Mouse (Mus musculus) ovary, postnatal 14 days (tissue): ENCODE measurements around the gene Aicda.
A peak's percentile ranks its signal among the peaks of the same experiment; 100 is the strongest.
"Not testable (repeated sequence)": the region's sequence is repeated elsewhere in the genome, so short reads cannot be mapped to it uniquely, and the experiment has no call there.

ENCODE experiments used
- DNase-seq: peaks from one replicate; pipeline ENCODE4 v3.0.0; 2022; ENCODE audit warnings: low spot score

Aicda gene

DNA sequence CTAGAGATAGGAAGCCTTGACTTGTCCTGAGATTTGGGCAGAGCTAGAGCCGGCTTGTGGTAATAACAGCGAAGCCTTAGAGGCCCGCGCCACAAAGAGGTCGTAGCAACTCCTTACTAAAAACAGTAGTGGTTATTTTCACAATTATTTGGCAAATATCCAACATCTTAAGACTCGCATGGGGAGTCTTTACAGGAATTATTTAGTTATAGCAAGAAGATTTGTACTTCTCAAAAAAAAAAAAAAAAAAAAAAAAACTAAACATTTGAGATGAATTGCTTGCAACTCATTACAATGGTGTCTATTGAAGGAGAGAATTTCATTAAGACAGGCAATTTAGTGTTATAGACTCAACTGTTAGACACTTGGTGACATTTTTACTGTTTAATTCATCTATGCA, 501 bp downstream of the Aicda start:
- no peak for DNase-seq

GRCm38 (mm10) chr6:122555266-122555665, 1.7 kb downstream of the Aicda start:
- no peak for DNase-seq

GRCm38 (mm10) chr6:122556959-122557561, 3.5 kb downstream of the Aicda start:
- peak; percentile 58 for DNase-seq

- DNase-seq, result peak; percentile 75
Observed at GRCm38 (mm10) chr6:122560427-122560826, 6.8 kb downstream of the Aicda start.

- DNase-seq, result no peak
Observed at GRCm38 (mm10) chr6:122561005-122561404, 7.4 kb downstream of the Aicda start.

DNA sequence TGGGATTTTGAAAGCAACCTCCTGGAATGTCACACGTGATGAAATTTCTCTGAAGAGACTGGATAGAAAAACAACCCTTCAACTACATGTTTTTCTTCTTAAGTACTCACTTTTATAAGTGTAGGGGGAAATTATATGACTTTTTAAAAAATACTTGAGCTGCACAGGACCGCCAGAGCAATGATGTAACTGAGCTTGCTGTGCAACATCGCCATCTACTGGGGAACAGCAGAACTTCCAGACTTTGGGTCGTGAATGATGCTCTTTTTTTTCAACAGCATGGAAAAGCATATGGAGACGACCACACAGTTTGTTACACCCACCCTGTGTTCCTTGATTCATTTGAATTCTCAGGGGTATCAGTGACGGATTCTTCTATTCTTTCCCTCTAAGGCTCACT, 8.9 kb downstream of the Aicda start:
- DNase-seq, result peak; percentile 55

GRCm38 (mm10) chr6:122565070-122565784, 11.6 kb downstream of the Aicda start:
- no peak for DNase-seq

- no peak for DNase-seq
Observed at GRCm38 (mm10) chr6:122569113-122569512, 15.5 kb downstream of the Aicda start.

DNA sequence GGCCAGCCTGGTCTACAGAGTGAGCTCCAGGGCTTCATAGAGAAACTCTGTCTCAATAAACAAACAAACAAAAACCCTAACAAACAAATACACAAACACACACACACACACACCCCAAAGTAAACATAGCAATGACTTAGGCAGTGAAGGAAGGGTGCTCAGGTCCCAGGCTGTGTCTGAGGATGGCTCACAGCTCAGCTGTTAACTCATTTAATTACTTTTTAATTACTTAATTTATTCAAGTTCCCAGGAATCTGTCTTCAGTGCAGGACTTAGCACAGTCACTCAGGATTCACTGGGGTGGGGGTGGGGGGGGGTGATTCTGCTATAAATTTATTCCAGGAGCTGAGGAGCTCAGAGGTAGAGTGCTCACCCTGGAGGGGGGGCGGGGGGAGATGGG, 16.2 kb downstream of the Aicda start:
- DNase-seq, result no peak

DNA sequence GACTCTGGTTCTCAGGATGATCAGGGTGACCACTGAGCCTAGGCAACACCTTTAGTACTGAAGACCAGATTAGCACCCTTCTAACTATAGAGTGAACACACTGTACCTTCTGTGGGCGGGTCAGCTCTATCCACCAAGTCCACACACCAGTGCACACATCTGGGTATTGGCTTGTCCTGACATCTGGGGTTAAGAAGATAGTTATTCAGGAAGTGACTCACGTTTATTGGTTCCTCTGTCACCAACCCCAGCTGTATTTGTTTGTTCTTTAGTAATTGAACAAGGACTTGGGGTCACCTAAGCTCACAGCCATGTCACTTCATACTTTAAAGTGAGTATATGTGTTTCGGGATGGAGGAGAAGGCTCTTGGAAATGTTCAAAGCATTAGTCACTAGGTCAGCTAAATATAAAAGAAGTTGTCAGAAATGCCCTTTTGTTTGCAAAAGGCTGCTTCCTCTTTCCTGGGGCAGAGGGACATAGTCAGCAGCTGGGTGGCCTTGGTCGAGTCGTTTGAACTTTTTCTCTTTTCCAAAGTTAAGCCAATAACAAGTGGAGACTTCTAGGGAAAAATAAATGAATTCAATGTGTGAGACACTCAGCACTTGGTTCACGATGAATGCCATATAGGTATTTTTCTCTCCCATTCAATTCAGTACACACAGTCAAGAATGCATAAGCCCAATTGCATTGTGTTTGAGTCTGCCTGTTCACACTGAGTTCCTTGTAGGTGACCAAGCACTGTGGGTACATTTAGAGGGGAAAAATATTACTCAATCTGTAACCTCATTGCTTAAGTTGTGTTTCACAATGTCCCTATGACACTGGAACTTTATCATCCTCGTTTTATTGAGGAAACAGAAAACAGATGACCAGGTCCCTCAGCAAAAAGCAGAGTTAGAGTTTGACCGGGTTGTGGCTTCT, 17.4 kb downstream of the Aicda start:
- no peak for DNase-seq

DNA sequence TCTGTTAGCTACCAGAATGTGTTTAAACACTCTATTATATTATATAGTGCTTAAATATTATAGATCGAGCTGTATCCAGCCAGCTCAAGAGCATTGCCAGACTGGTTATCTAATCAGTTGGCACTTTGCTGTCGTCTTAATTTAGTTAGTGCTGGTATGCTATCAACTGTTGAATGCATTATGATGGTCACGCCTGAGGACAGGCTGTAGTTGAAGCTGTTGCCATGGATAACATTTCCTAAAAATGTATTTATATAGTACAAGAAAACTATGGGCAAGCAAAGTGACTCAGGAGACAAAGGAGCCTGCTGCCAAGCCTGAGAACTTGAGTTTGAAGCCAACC, 18.0 kb downstream of the Aicda start:
- no peak for DNase-seq

- not testable (repeated sequence) for DNase-seq
Observed at GRCm38 (mm10) chr6:122575037-122575436, 21.4 kb downstream of the Aicda start.

DNA sequence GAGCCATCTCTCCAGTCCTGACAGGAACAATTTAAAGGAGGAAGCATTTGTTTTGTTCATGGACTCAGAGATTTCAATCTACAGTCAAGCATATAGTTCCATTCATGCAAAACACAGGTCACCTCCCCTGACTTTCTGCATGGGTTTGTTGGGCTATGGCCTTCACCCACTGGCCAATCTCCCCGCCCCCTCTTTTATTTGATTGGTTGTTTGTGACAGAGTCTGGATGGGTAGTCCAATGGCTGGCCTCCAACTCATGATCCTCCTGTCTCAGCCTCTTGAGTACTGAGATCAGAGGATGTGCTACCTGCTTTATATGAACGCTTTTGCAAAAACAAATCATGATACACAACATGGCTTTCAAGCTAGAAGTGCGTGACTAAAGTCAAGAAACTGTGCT, 23.4 kb downstream of the Aicda start:
- no peak for DNase-seq

- DNase-seq, result no peak
Observed at GRCm38 (mm10) chr6:122579086-122579485, 25.5 kb downstream of the Aicda start.

DNA sequence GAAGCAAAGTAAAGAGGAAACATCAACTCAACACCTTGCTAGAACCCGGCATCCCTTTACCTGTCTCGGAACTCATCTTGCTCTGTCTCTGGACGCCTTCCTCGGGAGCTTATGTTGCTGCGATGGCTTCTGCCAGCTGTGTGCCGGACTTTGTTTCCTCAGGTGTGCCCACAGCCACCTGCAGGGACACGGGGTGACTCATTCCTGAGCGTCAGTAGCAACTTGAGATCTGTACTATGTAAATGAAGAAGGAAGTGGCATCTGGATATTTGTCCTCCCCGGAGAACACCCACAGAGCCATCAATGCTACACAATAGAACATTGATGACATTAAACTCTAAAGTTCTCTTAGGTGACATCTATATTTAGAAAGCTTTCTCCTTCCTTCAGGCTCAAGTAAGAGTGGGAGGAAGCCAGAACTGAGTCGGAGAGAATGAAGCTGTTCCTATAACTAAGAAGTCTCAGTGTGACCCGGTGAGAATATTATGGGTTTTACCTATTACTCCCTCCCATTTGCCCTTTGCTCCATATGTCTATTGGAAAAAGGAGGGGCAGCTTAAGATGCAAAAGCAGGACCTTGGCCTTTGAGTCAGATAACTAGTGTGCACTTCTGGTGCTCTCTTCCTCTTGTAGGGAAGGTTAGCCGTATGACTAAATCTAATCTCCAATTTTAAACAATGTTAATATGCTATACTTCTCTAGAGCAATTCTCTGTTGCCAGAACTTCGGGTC, 37.6 kb downstream of the Aicda start:
- DNase-seq, result no peak

GRCm38 (mm10) chr6:122592905-122593304, 39.3 kb downstream of the Aicda start:
- DNase-seq, result no peak

DNA sequence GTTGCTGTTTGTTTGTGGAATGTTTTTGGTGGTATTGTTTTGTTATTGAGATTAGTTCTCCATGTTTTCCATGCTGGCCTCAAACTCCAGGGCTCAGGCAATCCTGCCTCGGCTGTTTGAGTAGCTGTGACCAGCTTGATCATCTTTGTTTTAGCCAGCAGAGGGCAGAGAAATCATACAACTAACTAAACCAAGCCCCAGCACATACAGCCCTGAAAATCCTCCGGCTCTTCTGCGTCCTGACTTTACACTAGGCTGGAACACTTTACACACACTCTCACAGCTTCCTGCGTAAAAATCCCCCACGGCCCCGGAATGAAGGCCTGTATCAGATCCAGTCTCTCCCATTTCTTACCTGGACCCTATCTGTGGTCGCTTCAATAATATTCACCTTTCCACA, 42.0 kb downstream of the Aicda start:
- DNase-seq, result no peak

DNA sequence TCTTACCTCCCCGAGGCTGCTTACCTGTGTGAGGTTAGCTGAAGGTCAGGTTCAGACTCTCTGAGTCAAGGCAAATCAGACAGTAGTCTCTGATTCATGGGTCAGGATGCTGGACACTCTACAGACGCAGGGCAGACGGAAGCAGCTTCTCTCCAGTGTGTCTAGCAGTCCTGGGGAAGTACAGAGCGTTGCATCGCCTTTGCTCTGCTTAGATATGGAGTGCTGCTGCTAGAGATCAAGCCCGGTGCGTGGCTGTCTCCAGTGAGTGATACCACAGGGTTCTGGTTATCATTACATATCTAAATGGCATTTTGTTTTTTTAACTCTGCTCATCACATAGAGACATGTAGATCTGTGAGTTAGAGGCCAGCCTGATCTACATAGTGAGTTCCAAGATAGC, 43.0 kb downstream of the Aicda start:
- no peak for DNase-seq

GRCm38 (mm10) chr6:122598014-122598413, 44.4 kb downstream of the Aicda start:
- no peak for DNase-seq

DNA sequence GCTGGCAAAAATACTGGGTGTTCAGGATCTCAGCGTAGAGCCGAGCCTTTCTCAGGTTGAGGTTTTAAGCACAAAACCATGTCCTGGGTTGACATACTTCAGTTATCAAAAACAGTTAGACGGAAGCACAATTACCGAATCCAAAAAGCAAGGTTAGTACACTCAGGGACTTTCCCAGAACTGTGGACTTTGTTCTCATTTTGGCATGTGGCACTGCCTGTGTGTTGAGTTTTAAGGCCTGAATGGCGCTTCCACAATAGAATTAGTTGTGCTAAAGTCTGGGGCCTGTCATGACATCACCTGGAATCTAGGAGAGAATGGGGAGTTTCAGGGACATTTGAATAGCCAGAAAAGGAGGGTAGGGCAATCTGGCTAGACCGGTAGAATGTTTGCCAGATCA, 44.8 kb downstream of the Aicda start:
- DNase-seq, result no peak

GRCm38 (mm10) chr6:122599054-122599737, 45.6 kb downstream of the Aicda start:
- DNase-seq, result no peak
